Mouse (Mus musculus): ENCODE measurements around the gene Disp3. TPM values are rescaled to one million over a fixed set of nuclear protein-coding genes. Genes with fewer than 3 reads are reported as not detected.

Gene Disp3
- polyA plus RNA-seq (2012; rRNA removed) = 0.01 and 0.06 TPM in 2 replicates

DNA sequence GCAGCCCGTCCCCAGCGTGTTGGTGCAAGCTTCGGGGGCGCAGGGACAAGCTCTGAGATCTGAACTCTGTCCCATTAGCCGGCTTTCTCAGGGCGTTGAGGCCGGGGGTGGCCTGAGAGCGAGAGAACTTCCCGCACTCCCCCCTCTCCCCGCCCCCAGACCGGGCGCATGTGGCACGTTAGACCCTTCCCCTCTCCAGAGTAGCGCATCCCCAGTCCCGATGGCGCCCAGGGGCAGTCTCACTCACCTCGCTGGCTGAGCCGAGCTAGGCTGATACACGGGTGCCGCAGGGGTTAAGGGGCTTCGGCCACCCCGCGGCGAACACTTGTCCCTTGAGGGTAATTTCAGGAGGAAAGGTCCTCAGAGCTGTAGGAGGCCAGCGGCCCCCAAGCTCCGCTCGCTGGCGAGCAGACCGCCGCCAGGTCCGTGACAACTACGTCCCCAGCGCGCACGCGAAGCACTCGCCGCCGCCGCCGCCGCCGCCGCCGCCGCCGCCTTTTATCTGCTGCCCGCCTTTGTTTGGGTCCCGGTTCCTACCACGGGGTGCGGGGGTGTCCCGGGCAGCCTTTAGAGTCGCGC lies at the start of gene Disp3:
TSS of gene Disp3 (minus strand) at position 490 of the 579 bp plus-strand sequence.
- no peak for DNase-seq (ENCODE audit: low spot score)

DNA sequence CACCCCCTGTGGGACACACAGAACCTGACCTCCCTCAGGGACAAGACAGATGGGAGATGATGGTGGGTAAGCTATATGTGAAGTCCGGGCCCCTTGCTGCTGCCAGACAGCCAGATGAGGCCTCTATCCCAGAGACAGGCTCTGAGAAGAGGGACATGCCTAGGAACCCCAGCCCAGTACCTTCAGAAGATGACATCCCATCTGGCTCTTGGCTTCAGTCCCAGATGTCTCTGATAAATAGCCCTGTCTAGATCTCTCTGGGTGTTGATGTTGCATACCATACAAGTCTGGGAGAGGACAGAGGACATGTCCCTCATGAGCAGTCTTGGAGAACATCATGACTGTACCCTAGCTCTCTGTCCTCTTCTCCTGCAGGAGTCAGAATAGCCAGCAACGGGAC lies 42.5 kb upstream of the Disp3 start:
- no peak for DNase-seq (ENCODE audit: low spot score)

DNA sequence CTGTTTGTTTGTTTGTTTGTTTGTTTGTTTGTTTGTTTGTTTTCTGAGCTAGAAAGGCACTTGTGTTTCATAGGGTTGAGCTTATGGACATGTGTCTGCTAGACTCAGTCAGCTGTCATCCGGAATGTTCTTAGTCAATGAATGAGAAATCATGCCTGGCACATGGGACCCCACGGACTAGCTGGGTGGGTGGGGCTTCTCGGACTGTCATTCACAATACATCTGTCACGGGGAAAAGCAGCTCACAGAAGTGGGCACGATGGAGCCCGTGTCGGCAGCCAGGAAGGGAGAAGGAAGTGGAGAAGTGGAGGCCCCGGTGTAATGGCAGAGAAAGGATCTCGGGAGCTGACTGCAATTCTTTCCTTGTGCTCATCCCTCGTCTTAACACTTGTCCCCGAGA lies 41.7 kb upstream of the Disp3 start:
- no peak for DNase-seq (ENCODE audit: low spot score)

GRCm38 (mm10) chr4:148328237-148328636 lies 40.5 kb upstream of the Disp3 start:
- no peak for DNase-seq (ENCODE audit: low spot score)

GRCm38 (mm10) chr4:148327266-148327997 lies 39.7 kb upstream of the Disp3 start:
- DNase-seq (ENCODE audit: low spot score) = no peak

- no peak for DNase-seq (ENCODE audit: low spot score)
Measured at GRCm38 (mm10) chr4:148326791-148327190, 39.0 kb upstream of the Disp3 start.

DNA sequence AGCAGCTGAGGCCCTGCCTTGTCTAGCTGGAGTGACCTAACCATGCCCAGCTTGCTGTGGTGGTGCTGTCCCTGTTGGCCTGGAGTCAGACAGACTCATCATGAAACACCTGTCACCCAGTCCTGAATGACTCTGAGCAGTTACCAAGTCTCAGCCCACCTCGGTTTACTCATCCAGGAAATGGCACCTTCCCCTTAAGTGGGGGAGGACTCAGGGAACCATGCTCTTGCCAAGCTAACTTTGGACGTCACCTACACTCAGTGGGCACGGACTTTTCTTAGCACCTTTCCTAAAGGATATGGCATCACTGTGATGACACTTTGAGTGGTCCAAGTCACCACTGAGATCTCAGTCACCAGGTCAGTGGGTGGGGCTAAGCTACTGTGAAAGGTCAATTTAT lies 38.2 kb upstream of the Disp3 start:
- DNase-seq (ENCODE audit: low spot score) = no peak

- DNase-seq (ENCODE audit: low spot score) = no peak
Measured at GRCm38 (mm10) chr4:148325057-148325456, 37.3 kb upstream of the Disp3 start.

DNA sequence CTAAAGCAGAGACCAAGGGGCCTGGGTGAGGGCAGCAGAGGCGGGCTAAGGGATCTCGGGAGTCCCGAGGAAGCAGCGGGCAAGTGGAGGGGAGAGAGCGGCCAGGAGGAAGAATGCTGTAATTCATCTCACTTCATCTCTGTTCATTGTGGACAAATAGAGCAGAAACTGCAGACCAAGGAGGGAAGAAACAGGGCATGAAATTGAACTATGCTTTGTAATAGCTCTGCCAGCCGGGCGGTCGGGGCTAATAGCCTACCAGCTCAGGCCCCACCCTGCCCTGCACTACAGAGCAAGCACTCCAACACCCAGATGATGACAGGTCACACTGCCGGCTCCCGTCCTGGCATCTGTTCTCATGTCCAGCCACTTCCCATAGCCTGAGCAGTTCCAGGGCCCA lies 34.4 kb upstream of the Disp3 start:
- no peak for DNase-seq (ENCODE audit: low spot score)

DNA sequence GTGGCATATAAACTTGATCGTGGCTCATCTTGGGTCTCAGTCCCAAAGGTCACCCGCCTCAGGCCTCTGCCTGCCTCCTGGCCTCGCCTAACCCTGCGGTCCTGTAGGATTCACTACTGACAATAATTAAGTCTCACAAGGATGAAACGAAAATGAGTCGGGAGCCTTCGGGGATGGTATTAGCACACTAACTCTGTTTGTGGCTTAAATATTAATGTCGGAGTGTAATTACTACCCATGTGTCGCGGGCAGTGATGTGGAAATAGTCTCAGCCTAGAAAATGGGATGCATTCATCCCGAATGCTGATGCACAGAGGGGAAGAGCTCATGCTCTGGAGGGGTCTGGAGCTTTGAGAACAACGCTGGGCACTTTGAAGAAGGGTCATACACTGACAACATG lies 31.6 kb upstream of the Disp3 start:
- DNase-seq (ENCODE audit: low spot score) = no peak

- DNase-seq (ENCODE audit: low spot score) = no peak
Measured at GRCm38 (mm10) chr4:148315377-148316175, 27.8 kb upstream of the Disp3 start.

DNA sequence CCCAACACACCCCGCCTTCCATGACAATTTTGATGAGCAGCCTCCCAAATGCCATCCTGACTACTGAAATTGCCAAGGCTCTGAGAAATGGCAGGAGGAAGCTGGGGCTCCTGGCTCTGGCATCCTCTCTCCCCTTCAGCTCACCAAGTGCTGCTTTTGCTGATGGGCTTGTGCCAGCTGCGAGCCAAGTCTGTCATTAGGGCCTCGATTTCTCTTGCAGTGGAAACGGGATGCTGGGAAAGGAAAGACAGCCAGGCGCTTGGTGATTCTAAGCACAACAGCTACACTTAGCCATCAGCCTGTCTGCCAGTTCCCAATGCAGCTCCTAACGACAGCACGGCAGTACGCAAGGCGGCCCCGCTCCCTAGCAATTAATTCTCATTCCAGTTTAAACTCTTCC lies 26.6 kb upstream of the Disp3 start:
- no peak for DNase-seq (ENCODE audit: low spot score)

- no peak for DNase-seq (ENCODE audit: low spot score)
Measured at GRCm38 (mm10) chr4:148313601-148314000, 25.8 kb upstream of the Disp3 start.

GRCm38 (mm10) chr4:148312296-148313116 lies 24.7 kb upstream of the Disp3 start:
- no peak for DNase-seq (ENCODE audit: low spot score)

GRCm38 (mm10) chr4:148310845-148311244 lies 23.1 kb upstream of the Disp3 start:
- DNase-seq (ENCODE audit: low spot score) = no peak

- no peak for DNase-seq (ENCODE audit: low spot score)
Measured at GRCm38 (mm10) chr4:148310126-148310525, 22.4 kb upstream of the Disp3 start.

DNA sequence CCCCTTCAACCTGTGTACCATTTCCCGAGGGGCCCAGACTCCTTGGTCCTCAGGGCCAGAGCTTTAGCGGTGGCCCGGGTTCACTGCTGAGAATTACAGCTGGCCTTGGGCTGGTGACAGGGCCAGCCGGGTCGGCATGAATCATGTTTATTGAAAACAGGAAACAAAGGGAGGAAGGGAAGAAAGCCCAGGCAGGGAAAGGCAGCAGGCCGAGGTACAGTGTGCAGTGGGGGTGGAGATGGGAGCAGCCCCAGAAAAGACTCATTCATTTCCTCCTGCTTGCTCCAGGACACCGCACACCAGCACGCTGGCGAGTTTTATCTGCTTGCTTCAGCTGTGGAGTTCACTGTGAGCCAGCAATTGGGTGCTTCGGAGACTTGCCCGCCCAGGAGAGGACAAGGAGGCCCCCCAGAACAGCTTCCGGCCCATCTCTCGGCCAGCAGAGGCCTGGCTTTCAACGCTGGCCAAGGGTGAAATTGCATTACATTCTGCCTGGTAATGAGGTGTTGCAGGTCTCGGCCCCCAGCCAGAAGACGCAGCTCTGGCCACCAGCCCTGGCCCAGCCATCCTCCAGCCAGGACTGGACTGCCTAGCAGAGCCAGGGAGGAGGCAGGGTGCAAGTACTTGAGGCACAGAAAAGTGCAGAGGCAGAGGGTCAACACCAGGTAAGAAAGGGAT lies 18.8 kb upstream of the Disp3 start:
- no peak for DNase-seq (ENCODE audit: low spot score)

DNA sequence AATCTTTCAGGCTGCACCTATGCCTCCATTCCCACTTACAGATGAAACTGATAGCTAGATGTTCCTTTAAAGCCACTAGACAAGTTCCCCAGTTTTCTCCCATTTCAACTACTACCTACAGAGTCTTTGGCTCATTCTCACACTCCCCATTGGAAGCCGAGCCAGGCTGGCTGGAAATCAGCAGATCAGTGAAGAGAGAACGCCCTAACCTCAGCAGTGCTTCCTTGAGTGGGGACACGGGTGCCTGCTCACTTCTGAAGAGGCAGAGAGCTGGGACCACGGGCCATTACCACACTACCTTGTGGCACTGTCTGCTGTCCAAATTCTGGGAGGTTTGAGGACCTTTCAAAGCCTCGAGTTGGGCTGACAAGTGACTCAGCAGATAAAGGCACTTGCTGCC lies 11.0 kb upstream of the Disp3 start:
- DNase-seq (ENCODE audit: low spot score) = no peak

DNA sequence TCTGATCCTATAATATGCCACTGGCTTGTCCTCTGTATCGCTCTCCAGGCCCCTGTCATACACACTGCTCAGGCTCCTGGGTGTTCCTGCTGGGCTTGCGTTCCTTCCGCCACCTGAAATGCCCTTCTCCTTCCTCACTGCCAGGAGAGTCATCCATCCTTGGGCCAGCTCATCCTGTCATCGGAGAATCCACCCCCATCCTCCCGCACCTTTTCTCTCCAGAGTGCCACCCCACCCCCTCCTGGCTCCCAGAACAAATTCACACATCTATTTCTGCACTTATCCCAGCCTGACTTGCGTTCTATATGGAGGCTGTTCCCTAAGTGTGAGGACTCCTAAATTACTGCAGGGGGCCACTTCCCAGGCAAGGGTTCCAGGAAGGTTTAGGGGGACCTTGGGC lies 9.9 kb upstream of the Disp3 start:
- no peak for DNase-seq (ENCODE audit: low spot score)

DNA sequence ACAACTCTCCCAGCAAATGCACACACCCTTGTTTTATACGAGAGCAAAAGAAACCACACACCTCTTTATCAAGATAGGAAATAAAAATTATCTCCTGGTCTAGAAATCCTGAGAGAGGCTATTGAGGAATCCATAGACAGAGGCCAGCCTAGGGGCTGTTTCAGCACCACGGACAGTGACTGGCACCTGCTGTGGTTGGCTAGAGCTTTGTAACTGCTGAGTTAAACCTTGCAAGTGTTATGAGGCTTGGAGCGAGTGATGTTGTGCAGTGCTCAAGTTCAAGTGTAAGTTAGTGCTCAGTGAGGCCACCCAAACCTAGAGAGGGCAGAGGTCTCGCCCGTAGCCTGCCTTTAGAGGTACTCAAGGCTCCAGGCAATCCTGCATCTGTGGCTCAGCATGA lies 5.6 kb upstream of the Disp3 start:
- no peak for DNase-seq (ENCODE audit: low spot score)

DNA sequence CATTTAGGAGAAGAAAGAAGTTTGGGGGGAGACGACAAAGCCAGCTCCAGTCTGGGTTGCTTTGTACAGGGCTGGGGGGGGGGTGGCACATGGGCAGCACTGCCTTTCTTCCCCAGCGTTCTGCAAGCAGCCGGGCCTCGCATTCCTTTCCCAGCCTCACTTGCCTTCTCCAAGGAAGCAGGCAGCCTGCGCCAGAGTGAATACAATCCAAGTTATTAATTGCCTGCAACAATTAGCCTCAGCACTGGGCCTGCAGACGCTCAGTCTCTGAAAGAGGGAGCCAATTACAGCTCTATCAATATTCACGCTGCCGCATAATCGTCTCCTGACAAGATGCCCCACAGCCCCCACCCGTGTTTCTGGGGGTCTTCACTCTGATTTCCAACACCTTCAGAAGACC lies 4.1 kb upstream of the Disp3 start:
- DNase-seq (ENCODE audit: low spot score) = no peak

All from urinary bladder, adult 2 months (tissue).